Mouse (Mus musculus) heart, embryonic 15.5 days (tissue): ENCODE data around the gene Cnp. TPM values are rescaled to one million over a fixed set of nuclear protein-coding genes. Genes with fewer than 3 reads are reported as not detected.

Experiments
- ATAC-seq: fragments of 200-750 bp; cut with Nextera tagmentation; replicated peaks from 2 replicates; pipeline ENCODE4 v1.8.0; 2017; ENCODE audit warnings: low read depth, moderate TSS enrichment; ENCODE audit not compliant: insufficient number of reproducible peaks, insufficient read depth, low FRiP score
- H3K27ac ChIP-seq: fragments of 300-500 bp; sonication (generic); 2 replicates; pipeline ENCODE4 v1.5.1; 2015; ENCODE audit warnings: mild to moderate bottlenecking, inconsistent platforms
- H3K27me3 ChIP-seq: fragments of 300-500 bp; sonication (generic); 2 replicates; pipeline ENCODE4 v1.6.1; 2015; ENCODE audit warnings: inconsistent platforms
- H3K36me3 ChIP-seq: fragments of 300-500 bp; sonication (generic); 2 replicates; pipeline ENCODE4 v1.6.1; 2015; ENCODE audit warnings: mild to moderate bottlenecking, inconsistent platforms
- H3K4me1 ChIP-seq: fragments of 300-500 bp; sonication (generic); replicated peaks from 2 replicates; pipeline ENCODE4 v1.6.1; 2015; ENCODE audit warnings: inconsistent platforms
- H3K4me2 ChIP-seq: fragments of 300-500 bp; sonication (generic); 2 replicates; pipeline ENCODE4 v1.6.1; 2015; ENCODE audit warnings: inconsistent platforms, mild to moderate bottlenecking, moderate library complexity
- H3K4me3 ChIP-seq: fragments of 300-500 bp; sonication (generic); 2 replicates; pipeline ENCODE4 v1.5.1; 2015; ENCODE audit warnings: mild to moderate bottlenecking, inconsistent platforms
- H3K9ac ChIP-seq: fragments of 300-500 bp; sonication (generic); 2 replicates; pipeline ENCODE4 v1.6.1; 2015; ENCODE audit warnings: mild to moderate bottlenecking, inconsistent platforms
- H3K9me3 ChIP-seq: fragments of 300-500 bp; sonication (generic); replicated peaks from 2 replicates; pipeline ENCODE4 v1.6.1; 2016; ENCODE audit warnings: inconsistent platforms
- WGBS: fragments of 180-500 bp; shearing (Covaris S2); methylation state at CpG from one replicate; pipeline ENCODE4 v1.1.7; 2015; ENCODE audit warnings: mixed read lengths; 5-methylcytosine and 5-hydroxymethylcytosine counted together
- polyA plus RNA-seq: library from polyadenylated mRNA; unstranded; fragments of >200 nt; fragmentation: Nextera tagmentation; extraction: Ambion mirVana; gene quantifications from 2 replicates; pipeline ENCODE4 v1.2.1, GENCODE M21; 2015

Cnp gene
- polyA plus RNA-seq, 1 experiment from 2014 or later, result 17.4 TPM

DNA sequence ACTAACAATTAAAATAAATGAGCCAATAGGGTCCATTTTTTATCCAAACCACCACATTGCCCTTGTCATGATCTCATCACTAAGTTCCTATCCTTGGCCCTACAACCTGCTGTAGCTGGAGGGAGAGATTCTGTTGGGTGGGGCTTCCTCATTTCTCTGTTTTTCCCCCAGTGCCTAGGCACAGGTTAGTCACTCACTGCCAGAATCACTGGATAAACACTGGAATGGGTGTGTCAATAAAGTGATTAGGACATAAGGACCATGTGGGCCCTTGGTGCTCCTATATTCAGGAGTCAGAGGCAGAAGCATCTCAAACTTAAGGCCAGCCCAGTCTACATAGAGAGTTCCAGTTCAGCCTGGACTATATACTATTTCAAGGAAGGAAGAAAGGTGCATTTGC is 38.2 kb upstream of the Cnp start:
- Histone ChIP-seq H3K4me3 (no peak overlapping the region), H3K9me3 (no peaks in the 10 kb centered on the region), H3K4me2 (no peak overlapping the region), H3K27me3 (no peaks in the 10 kb centered on the region), H3K36me3 (no peaks in the 10 kb centered on the region), H3K27ac (no peak overlapping the region), H3K9ac (no peak overlapping the region), H3K4me1 (no peaks in the 10 kb centered on the region)
- ATAC-seq, result no peak

DNA sequence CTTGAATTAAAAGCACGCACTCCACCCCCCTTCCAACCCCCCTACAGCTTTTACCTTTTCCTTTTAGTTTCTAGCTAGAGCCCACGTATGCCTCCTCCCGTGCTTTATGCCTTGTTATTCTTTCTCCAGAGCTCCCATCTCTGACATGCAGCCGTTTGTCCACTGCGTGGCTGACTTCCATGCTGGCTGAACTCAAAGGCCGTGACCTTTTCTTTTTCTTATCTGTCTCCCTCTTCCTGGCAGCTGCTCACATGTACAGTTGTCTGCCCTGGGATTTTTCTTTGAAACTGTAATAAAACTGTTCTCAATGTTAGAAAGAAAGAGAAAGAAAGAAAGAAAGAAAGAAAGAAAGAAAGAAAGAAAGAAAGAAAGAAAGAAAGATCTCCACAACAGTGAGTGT is 33.7 kb upstream of the Cnp start:
- no peak for ATAC-seq
- Histone ChIP-seq H3K9me3 (no peaks in the 10 kb centered on the region), H3K27ac (no peak overlapping the region), H3K4me2 (no peak overlapping the region), H3K4me3 (no peak overlapping the region), H3K27me3 (no peaks in the 10 kb centered on the region), H3K36me3 (no peaks in the 10 kb centered on the region), H3K9ac (no peak overlapping the region), H3K4me1 (peaks cover 8% of the 10 kb centered on the region)
- 32% methylated on average over 6 of the region's 6 CpGs for WGBS

DNA sequence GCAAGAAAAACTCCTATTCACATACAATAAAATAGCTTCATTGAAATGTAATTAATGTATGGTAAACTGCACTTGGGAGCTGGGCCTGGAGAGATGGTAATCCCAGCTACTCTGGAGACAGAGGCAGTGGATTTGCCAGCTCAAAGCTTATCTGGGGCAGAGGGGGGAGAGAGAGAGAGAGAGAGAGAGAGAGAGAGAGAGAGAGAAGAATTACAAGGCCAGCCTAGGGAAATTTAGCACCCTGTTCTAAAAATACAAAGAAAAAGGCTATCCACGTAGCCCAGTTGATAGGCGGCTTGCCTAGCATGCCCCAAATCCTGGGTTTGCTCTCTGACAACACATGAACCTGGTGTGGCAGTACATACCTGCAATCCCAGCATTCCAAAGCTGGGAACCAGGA is 33.1 kb upstream of the Cnp start:
- Histone ChIP-seq H3K4me2 (no peak overlapping the region), H3K9me3 (no peaks in the 10 kb centered on the region), H3K4me3 (no peak overlapping the region), H3K9ac (no peak overlapping the region), H3K4me1 (peaks cover 11% of the 10 kb centered on the region), H3K27ac (no peak overlapping the region), H3K36me3 (no peaks in the 10 kb centered on the region), H3K27me3 (no peaks in the 10 kb centered on the region)
- no peak for ATAC-seq
- 67% methylated on average over 2 of the region's 2 CpGs for WGBS

DNA sequence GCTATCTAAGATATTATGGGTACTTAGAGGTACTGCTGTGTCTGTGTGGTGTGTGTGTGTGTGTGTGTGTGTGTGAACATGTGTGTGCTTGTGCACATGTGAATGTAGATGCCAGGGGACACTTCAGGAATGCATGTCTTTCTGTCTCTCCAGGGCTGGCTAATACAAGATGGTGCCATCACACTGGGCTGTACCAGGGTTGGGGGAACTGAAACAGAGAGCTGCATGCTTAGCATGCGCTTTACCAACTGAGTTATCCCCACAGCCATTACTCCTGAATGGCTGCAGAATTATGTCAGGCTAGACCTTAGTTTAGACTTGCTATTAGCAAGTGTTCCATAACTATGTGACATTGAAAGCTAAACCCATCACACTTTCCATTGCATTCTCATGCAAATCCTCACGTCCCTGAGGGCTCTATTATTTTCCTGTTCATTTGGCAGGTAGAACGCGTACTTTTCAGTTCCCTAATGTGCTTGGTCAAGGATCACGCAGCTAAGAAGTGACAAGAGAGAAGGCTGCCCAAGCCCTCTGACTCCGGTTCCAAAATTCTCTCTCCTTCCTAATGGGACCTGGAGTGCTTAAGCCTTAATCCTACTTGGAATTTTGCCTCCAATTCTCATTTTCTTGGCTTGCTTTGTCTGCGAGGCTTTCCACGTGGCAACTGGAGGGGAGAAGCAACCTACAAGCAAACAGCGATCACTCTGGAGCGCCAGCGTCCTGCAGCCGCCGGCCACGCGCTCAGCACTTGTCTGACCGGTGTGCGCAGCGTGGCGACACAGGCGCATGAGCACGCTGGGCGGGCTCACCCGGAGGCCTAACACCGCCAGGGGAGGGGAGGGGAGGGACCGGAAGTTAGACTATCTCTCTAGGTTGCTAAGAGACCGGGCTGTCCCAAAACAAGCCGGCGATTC is 29.6 kb upstream of the Cnp start, which contains the start of gene Ttc25:
TSS of gene Ttc25 (plus strand) at position 776 of the 914 bp plus-strand sequence.
- peak within 1 kb of the TSS; percentile 67 for H3K27ac ChIP-seq
- H3K4me3 ChIP-seq, result peak within 1 kb of the TSS; percentile 51
- H3K36me3 ChIP-seq, result no peaks in the 10 kb centered on the region
- no peaks in the 10 kb centered on the region for H3K27me3 ChIP-seq
- H3K9ac ChIP-seq, result peak within 1 kb of the TSS; percentile 53
- peak; percentile 98 for ATAC-seq
- peaks cover 11% of the 10 kb centered on the region for H3K4me1 ChIP-seq
- WGBS, result 4% methylated on average over 28 of the region's 28 CpGs
- no peaks in the 10 kb centered on the region for H3K9me3 ChIP-seq
- peak within 1 kb of the TSS; percentile 73 for H3K4me2 ChIP-seq

DNA sequence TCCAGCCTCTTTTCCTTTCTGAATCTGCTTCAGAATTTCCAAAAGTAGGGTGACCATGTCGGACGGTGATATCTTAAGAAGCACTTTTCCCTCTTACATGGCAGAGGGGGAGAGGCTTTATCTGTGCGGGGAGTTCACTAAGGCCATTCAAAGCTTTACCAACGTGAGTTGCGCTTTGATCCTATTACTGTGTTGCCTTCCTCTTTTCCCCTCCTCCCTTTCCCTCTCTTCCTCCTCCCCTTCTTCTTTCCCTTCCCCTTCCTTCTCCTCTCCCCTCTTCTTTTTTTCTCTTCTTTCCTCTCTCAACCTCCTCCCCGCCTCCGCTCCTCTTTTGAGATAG is 29.0 kb upstream of the Cnp start:
- ATAC-seq, result no peak
- Histone ChIP-seq H3K9ac (peak overlapping the region; percentile 36), H3K27ac (peak overlapping the region; percentile 17; the same call in 1 of the 2 replicates), H3K27me3 (no peaks in the 10 kb centered on the region), H3K4me2 (peak overlapping the region; percentile 73), H3K4me3 (peak overlapping the region; percentile 51), H3K9me3 (no peaks in the 10 kb centered on the region), H3K4me1 (peaks cover 11% of the 10 kb centered on the region), H3K36me3 (no peaks in the 10 kb centered on the region)
- WGBS, result 26% methylated on average over 7 of the region's 7 CpGs

DNA sequence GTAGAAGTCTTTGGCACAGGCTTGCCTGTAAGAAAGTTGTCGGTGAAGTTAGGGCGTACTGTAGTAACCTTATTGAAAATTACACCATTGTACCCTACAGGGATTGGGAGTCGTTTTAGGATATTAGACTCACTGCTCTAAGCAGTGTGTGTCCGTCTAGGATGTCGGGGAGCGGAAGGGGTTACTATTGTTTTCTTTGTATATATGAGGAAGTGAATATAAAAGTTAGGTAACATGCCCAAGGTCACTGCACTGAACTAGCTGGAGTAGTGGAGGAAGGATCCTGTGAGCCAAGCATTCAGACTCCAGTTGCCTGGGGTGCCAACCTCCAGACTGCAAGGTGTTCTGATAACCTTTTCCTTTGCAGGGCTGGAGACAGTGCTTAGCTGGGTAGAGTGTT is 27.7 kb upstream of the Cnp start:
- no peak overlapping the region for H3K4me3 ChIP-seq
- H3K36me3 ChIP-seq, result no peaks in the 10 kb centered on the region
- 76% methylated on average over 6 of the region's 6 CpGs for WGBS
- H3K27me3 ChIP-seq, result no peaks in the 10 kb centered on the region
- no peaks in the 10 kb centered on the region for H3K9me3 ChIP-seq
- H3K4me2 ChIP-seq, result no peak overlapping the region
- H3K4me1 ChIP-seq, result peaks cover 11% of the 10 kb centered on the region
- H3K9ac ChIP-seq, result no peak overlapping the region
- ATAC-seq, result no peak
- H3K27ac ChIP-seq, result no peak overlapping the region

DNA sequence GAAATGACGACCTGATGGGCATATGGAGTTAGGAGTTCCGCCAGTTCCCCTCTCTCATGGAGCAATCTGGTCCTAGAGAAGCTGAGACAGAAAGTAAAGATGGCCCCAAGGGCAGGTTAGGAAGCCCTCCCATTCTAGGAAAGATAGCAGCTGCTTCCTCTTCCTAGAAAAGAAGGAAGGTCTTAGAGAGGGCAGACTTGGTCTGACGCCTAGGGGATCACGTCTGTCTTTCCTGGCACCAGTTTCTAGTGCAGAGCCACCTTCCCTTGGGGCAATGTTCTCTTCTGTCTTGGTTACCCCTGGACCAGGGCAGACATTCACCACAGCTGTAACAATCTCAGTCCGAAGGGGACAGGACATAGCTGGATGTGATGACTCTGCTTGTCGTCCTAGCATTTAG is 26.6 kb upstream of the Cnp start:
- Histone ChIP-seq H3K27me3 (no peaks in the 10 kb centered on the region), H3K36me3 (no peaks in the 10 kb centered on the region), H3K4me1 (peaks cover 11% of the 10 kb centered on the region), H3K4me3 (no peak overlapping the region), H3K9ac (no peak overlapping the region), H3K9me3 (no peaks in the 10 kb centered on the region), H3K27ac (no peak overlapping the region), H3K4me2 (no peak overlapping the region)
- 58% methylated on average over 6 of the region's 6 CpGs for WGBS
- ATAC-seq, result no peak

DNA sequence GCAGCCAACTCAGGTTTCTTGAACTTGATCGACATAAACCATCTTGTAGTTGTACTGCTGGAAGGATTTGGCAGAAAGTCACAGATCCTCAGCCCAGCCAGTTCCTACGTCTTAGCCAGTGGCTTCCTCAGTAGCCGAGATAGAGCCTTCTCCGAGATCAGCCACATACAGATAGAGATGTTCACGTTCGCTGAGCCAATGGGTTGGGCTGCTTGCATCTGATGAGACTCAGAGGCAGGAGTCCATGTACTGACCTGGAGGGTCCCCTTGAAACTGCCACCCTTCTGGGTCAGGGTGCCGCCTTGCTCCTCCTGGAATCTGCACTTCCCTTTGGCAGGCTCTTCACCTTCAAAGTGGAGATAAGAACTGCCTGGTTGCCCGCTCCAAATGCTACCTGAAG is 25.2 kb upstream of the Cnp start:
- Histone ChIP-seq H3K9ac (no peak overlapping the region), H3K36me3 (no peaks in the 10 kb centered on the region), H3K4me2 (no peak overlapping the region), H3K27ac (no peak overlapping the region), H3K4me3 (no peak overlapping the region), H3K4me1 (peaks cover 11% of the 10 kb centered on the region), H3K9me3 (no peaks in the 10 kb centered on the region), H3K27me3 (no peaks in the 10 kb centered on the region)
- no peak for ATAC-seq
- 65% methylated on average over 8 of the region's 8 CpGs for WGBS

DNA sequence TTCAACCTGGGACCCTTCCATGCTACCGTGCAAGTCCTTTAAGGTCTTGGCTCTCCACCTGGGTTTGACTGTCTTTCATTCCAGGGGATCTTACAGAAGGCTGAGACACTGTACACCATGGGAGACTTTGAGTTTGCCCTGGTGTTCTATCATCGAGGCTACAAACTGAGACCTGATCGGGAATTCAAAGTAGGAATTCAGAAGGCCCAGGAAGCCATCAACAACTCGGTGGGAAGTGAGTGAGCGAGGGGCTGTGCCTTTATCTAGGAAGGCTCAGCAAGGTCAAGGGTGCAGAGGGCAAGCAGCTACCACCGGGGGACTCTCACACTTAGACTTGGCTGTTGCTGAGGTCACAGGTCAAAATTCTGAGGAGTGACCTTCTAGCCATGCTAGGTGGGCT is 24.6 kb upstream of the Cnp start:
- H3K4me2 ChIP-seq, result no peak overlapping the region
- no peaks in the 10 kb centered on the region for H3K27me3 ChIP-seq
- no peak for ATAC-seq
- no peaks in the 10 kb centered on the region for H3K36me3 ChIP-seq
- H3K9ac ChIP-seq, result no peak overlapping the region
- no peak overlapping the region for H3K27ac ChIP-seq
- H3K4me1 ChIP-seq, result peaks cover 7% of the 10 kb centered on the region
- WGBS, result 65% methylated on average over 6 of the region's 6 CpGs
- no peaks in the 10 kb centered on the region for H3K9me3 ChIP-seq
- no peak overlapping the region for H3K4me3 ChIP-seq

DNA sequence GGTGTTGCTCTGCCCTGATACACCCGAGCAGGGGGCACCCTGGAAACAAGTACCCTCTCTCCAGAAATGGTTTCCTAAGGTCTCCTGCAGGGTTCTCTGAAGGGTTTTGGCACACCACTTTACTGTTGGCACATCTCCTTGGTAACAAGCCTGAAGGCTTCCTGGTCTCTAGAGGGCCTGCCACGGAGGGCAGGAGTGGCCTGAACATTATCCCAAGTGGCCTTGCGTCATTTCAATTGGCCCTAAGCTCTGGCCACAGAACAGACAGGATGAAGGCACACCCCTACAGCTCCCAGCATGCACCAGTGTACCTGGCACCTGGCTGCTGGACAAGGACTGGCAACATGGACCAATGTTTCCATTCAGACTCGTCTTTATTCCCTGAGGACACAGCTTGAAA is 21.9 kb upstream of the Cnp start:
- H3K4me2 ChIP-seq, result no peak overlapping the region
- no peak overlapping the region for H3K27ac ChIP-seq
- H3K9me3 ChIP-seq, result no peaks in the 10 kb centered on the region
- peaks cover 3% of the 10 kb centered on the region for H3K4me1 ChIP-seq
- H3K4me3 ChIP-seq, result no peak overlapping the region
- no peaks in the 10 kb centered on the region for H3K36me3 ChIP-seq
- WGBS, result 76% methylated on average over 4 of the region's 4 CpGs
- no peak overlapping the region for H3K9ac ChIP-seq
- no peak for ATAC-seq
- no peaks in the 10 kb centered on the region for H3K27me3 ChIP-seq

DNA sequence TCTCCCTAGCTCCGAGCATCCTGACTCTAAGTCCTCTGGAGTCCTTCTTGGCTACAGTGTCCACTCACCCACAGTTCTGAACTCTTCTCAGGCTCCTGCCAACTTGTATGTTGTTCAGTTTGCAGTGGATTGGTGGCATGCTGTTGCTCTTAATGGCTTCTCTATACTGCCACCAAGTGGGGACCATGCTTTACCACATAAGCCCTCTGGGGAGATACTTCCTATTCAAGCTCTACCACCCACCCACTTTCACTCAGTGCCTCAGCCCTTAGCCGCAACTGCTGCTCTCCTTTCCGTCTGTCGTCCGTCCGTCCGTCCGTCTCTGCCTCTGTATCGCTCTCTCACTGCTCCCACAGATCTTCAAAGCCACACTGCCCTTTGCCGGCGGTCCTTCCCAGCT is 19.1 kb upstream of the Cnp start:
- H3K4me2 ChIP-seq, result peak overlapping the region; percentile 58
- no peak overlapping the region for H3K27ac ChIP-seq
- H3K4me1 ChIP-seq, result peaks cover 3% of the 10 kb centered on the region
- H3K9ac ChIP-seq, result 0 out of 2 replicates have a peak overlapping the region, but pooled peaks have one; percentile 32
- H3K4me3 ChIP-seq, result peak overlapping the region; percentile 27
- 11% methylated on average over 11 of the region's 11 CpGs for WGBS
- 0 out of 2 replicates have a peak, but pooled peaks have one; percentile 37 for ATAC-seq
- no peaks in the 10 kb centered on the region for H3K27me3 ChIP-seq
- no peaks in the 10 kb centered on the region for H3K36me3 ChIP-seq
- no peaks in the 10 kb centered on the region for H3K9me3 ChIP-seq

DNA sequence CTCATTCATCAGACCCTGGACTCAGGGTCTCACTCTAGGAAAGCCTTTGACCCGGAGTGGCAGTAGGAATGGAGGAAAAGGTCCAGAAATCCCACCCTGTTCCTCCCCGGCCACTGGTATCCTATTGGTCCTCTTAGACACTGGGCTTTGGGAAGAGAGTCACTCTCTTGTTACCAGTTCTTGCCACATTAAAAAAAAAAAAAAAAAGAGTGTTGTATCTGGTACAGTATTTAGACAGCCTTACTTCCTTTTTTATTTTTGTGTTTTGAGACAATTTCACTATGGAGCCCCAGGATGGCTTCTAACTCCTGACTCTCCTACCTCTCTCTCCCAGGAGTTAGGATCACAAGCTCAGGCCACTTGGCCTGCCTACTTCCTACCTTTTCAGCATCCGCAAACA is 17.1 kb upstream of the Cnp start:
- ATAC-seq, result no peak
- Histone ChIP-seq H3K27ac (no peak overlapping the region), H3K4me2 (no peak overlapping the region), H3K4me1 (peaks cover 3% of the 10 kb centered on the region), H3K27me3 (no peaks in the 10 kb centered on the region), H3K9ac (no peak overlapping the region), H3K9me3 (no peaks in the 10 kb centered on the region), H3K4me3 (no peak overlapping the region), H3K36me3 (no peaks in the 10 kb centered on the region)
- 73% methylated on average over 3 of the region's 3 CpGs for whole genome bisulfite sequencing
